Mouse (Mus musculus): Measurements from ENCODE around the gene Olfml3. TPM values are rescaled to one million over a fixed set of nuclear protein-coding genes. Genes with fewer than 3 reads are reported as not detected.

The Olfml3 gene
- polyA plus RNA-seq, 1 experiment = 15.3 TPM

DNA sequence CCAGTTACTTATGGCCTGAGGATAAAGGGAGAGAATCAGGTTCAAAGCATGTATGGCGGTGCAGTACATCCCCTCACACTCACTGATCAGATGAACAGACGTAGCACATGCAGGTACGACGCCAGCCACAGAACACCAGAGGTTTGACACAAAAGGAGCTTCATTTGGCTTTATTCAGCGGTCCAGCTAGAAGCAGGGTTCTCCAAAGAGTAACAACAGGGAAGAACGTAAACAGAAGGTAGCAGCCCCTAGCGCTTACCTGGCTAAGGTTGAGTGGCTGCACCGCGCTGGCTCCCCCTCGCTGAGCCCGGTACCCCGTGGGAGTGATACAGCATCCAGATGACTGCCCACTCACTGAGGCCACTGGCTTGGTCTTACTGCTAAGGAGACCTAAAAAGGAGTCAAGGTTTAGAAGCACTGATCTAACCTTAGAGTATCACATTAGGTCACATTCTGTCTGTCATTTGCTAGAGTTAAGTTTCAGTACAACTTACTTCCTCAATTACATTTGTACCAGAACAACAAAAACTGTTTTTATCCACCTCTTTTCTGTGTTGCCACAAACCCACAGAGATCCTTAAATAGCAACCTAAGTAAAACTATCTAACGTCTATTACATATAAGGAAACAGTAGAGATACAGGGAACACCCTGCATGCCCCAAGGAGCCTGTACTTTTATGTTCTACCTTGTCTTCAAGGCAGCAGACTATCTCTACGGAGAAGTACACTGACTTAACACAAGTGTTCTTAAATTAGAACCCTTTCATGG lies 7.4 kb upstream of the Olfml3 start:
- no peaks in the 10 kb centered on the region for H3K79me2 ChIP-seq (ENCODE audit: control insufficient read depth, insufficient read depth)
- H3K4me3 ChIP-seq = no peak overlapping the region
- H3ac ChIP-seq (ENCODE audit: control insufficient read depth, insufficient read length) = no peak overlapping the region
- TF ChIP-seq REST (IDR thresholded peaks at IDR 0.05; ENCODE audit: insufficient read depth, insufficient read length) = no peak
- no peak for TF ChIP-seq TCF3 (IDR thresholded peaks at IDR 0.05; ENCODE audit: insufficient read length, low read depth)
- TF ChIP-seq MAX (IDR thresholded peaks at IDR 0.05; ENCODE audit: low read depth) = no peak
- no peak for TF ChIP-seq SRF (IDR thresholded peaks at IDR 0.05; ENCODE audit: control insufficient read depth, insufficient read length, low read depth)
- no peak for TF ChIP-seq TCF12 (IDR thresholded peaks at IDR 0.05; ENCODE audit: insufficient read depth, poor library complexity, severe bottlenecking)
- peaks cover 52% of the 10 kb centered on the region for H3K36me3 ChIP-seq (ENCODE audit: control insufficient read depth, insufficient read depth)
- no peaks in the 10 kb centered on the region for H3K27me3 ChIP-seq (ENCODE audit: control insufficient read depth, insufficient read depth, insufficient read length)
- no peak overlapping the region for H3K4me2 ChIP-seq (ENCODE audit: low read depth)

DNA sequence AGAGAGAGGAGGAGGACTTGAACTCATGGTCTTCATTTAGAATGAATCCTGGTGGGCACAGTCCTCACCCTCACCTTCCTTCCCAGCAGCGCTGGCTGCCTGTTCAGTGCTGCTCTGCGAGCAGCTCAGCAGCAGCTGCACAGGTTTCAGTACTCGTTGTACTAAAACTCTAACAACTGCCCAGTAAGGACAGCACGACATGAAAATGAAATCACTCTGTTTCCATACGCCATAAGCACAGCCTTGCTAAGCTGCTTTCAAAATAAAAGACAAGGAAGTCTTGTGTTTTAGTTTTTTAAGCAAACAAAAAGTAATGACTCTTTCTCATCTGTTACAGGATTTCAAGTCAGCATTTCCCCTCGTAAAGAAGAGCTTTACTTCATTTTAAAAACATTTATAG lies 5.4 kb upstream of the Olfml3 start:
- no peak for TF ChIP-seq USF1 (IDR thresholded peaks at IDR 0.05; ENCODE audit: low read depth)
- no peak for TF ChIP-seq MYOD1 (IDR thresholded peaks at IDR 0.05; ENCODE audit: control insufficient read depth in 1 of 3, insufficient read length in 2 of 3, low read depth in 2 of 3)
- TF ChIP-seq POLR2A (IDR thresholded peaks at IDR 0.05; ENCODE audit: insufficient read length, low read depth) = no peak
- no peak for TF ChIP-seq TCF3 (IDR thresholded peaks at IDR 0.05; ENCODE audit: insufficient read length, low read depth)
- TF ChIP-seq POLR2AphosphoS2 (IDR thresholded peaks at IDR 0.05; ENCODE audit: insufficient read length, low read depth) = no peak
- H3K36me3 ChIP-seq (ENCODE audit: control insufficient read depth, insufficient read depth) = peaks cover 35% of the 10 kb centered on the region
- H3K4me3 ChIP-seq = no peak overlapping the region
- H3K79me2 ChIP-seq (ENCODE audit: control insufficient read depth, insufficient read depth) = no peaks in the 10 kb centered on the region
- H3K27me3 ChIP-seq (ENCODE audit: control insufficient read depth, insufficient read depth, insufficient read length) = no peaks in the 10 kb centered on the region
- H3K4me2 ChIP-seq (ENCODE audit: low read depth) = no peak overlapping the region
- H3ac ChIP-seq (ENCODE audit: control insufficient read depth, insufficient read length) = no peak overlapping the region

DNA sequence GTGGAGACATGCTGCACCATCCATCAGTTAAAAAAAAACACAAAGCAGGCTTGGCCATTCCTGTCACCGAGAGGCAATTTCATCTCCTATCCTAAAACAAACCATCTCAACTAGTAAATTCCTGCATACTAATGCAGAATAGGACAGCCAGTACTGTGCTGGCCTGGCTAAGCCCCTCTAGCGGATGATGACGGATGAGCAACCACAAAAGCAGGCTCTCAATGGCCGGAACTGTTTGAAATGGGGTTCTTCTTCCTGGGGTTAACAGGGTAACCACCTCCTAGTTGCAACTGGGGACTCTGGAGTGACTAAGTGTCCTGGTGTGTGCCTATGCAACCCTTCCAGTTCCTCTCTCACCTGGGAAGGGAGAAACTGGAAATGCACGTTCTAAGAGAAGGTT lies 2.5 kb upstream of the Olfml3 start:
- peaks cover 19% of the 10 kb centered on the region for H3K36me3 ChIP-seq (ENCODE audit: control insufficient read depth, insufficient read depth)
- H3K4me3 ChIP-seq = no peak overlapping the region
- TF ChIP-seq SRF (IDR thresholded peaks at IDR 0.05; ENCODE audit: control insufficient read depth, insufficient read length, low read depth) = no peak
- TF ChIP-seq MYOD1 (IDR thresholded peaks at IDR 0.05; ENCODE audit: control insufficient read depth in 1 of 3, insufficient read length in 2 of 3, low read depth in 2 of 3) = no peak
- TF ChIP-seq MYOG (IDR thresholded peaks at IDR 0.05; ENCODE audit: control insufficient read depth in 1 of 3, insufficient read depth in 1 of 3, insufficient read length in 2 of 3, low read depth in 2 of 3) = no peak
- TF ChIP-seq POLR2A (IDR thresholded peaks at IDR 0.05; ENCODE audit: insufficient read length, low read depth) = no peak
- no peak for TF ChIP-seq USF1 (IDR thresholded peaks at IDR 0.05; ENCODE audit: low read depth)
- TF ChIP-seq CEBPB (IDR thresholded peaks at IDR 0.05; ENCODE audit: insufficient read depth, poor library complexity, severe bottlenecking) = no peak
- no peak for TF ChIP-seq TCF3 (IDR thresholded peaks at IDR 0.05; ENCODE audit: insufficient read length, low read depth)
- TF ChIP-seq E2F4 (IDR thresholded peaks at IDR 0.05; ENCODE audit: insufficient read depth) = no peak
- TF ChIP-seq MAX (IDR thresholded peaks at IDR 0.05; ENCODE audit: low read depth) = no peak
- no peak for TF ChIP-seq POLR2AphosphoS2 (IDR thresholded peaks at IDR 0.05; ENCODE audit: insufficient read length, low read depth)
- TF ChIP-seq TCF12 (IDR thresholded peaks at IDR 0.05; ENCODE audit: insufficient read depth, poor library complexity, severe bottlenecking) = no peak
- TF ChIP-seq REST (IDR thresholded peaks at IDR 0.05; ENCODE audit: insufficient read depth, insufficient read length) = no peak
- H3K79me2 ChIP-seq (ENCODE audit: control insufficient read depth, insufficient read depth) = peaks cover 8% of the 10 kb centered on the region
- no peaks in the 10 kb centered on the region for H3K27me3 ChIP-seq (ENCODE audit: control insufficient read depth, insufficient read depth, insufficient read length)
- H3K4me2 ChIP-seq (ENCODE audit: low read depth) = no peak overlapping the region
- no peak overlapping the region for H3ac ChIP-seq (ENCODE audit: control insufficient read depth, insufficient read length)

DNA sequence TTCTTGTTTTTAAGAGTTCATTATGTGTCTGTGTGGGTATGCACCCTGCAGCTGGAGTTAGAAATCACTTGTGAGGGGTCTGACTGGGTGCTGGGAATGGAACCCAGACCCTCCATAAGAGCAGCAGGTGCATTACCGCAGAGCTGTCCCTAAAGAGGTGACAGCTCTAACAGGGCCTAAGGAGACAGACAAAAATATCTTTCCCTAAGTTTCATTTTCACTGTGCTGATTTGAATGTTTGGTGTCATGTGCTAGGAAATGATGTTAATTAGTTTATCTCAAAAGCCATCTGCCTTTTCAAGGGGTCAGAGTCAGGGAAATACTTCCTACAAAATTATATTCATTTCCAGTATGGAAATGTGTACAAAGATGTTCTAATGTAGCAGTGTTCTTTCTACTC lies 1.5 kb upstream of the Olfml3 start, which contains the start of gene Gm10964:
Gene Gm10964, plus strand, starts transcription at position 38 of the 400 bp plus-strand sequence.
- peaks cover 8% of the 10 kb centered on the region for H3K79me2 ChIP-seq (ENCODE audit: control insufficient read depth, insufficient read depth)
- H3K27me3 ChIP-seq (ENCODE audit: control insufficient read depth, insufficient read depth, insufficient read length) = no peaks in the 10 kb centered on the region
- peak within 1 kb of the TSS; percentile 19 for H3K4me3 ChIP-seq

More for the DNA sequence above, 1.5 kb upstream of the Olfml3 start, which contains the start of gene Gm10964:
- Histone ChIP-seq H3ac (ENCODE audit: control insufficient read depth, insufficient read length) (no peak within 1 kb of the TSS), H3K36me3 (ENCODE audit: control insufficient read depth, insufficient read depth) (peaks cover 11% of the 10 kb centered on the region), H3K4me2 (ENCODE audit: low read depth) (peak within 1 kb of the TSS; percentile 96)
- TF ChIP-seq POLR2AphosphoS2 (IDR thresholded peaks at IDR 0.05; ENCODE audit: insufficient read length, low read depth) (no peak), REST (IDR thresholded peaks at IDR 0.05; ENCODE audit: insufficient read depth, insufficient read length) (no peak), POLR2A (IDR thresholded peaks at IDR 0.05; ENCODE audit: insufficient read length, low read depth) (no peak), E2F4 (IDR thresholded peaks at IDR 0.05; ENCODE audit: insufficient read depth) (no peak), TCF3 (IDR thresholded peaks at IDR 0.05; ENCODE audit: insufficient read length, low read depth) (no peak), SRF (IDR thresholded peaks at IDR 0.05; ENCODE audit: control insufficient read depth, insufficient read length, low read depth) (no peak), MYOG (IDR thresholded peaks at IDR 0.05; ENCODE audit: control insufficient read depth in 1 of 3, insufficient read depth in 1 of 3, insufficient read length in 2 of 3, low read depth in 2 of 3) (no peak), MYOD1 (IDR thresholded peaks at IDR 0.05; ENCODE audit: control insufficient read depth in 1 of 3, insufficient read length in 2 of 3, low read depth in 2 of 3) (no peak), USF1 (IDR thresholded peaks at IDR 0.05; ENCODE audit: low read depth) (no peak), TCF12 (IDR thresholded peaks at IDR 0.05; ENCODE audit: insufficient read depth, poor library complexity, severe bottlenecking) (no peak), CEBPB (IDR thresholded peaks at IDR 0.05; ENCODE audit: insufficient read depth, poor library complexity, severe bottlenecking) (no peak), MAX (IDR thresholded peaks at IDR 0.05; ENCODE audit: low read depth) (no peak)
